In the genomic region with DNA sequence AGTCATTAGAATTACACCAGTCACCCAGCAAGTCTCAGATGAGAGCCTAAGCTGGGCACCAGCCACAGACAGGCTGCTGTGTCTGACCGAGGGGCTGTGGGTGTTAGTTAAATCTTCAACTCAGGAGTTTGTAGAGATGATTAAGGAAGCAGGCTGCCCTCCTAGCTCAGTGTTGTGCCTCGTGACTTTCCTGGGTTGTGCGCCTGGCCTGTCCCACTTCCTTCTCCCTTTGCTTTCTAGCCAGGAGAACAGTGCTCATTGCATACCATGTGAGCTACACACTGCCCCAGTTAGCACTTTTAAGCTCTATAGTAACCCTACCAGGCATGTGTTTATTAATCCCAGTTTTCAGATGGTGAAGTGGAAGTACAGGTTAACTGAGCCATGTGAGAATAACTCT, we compare ENCODE assay signal across 22 mouse cellular contexts. TPM values are rescaled to one million over a fixed set of nuclear protein-coding genes. Genes with fewer than 3 reads are reported as not detected.
DNase-seq lines count a peak whose midpoint lies in the region; ATAC-seq and TF ChIP-seq lines count a peak whose summit lies in the region.
"Had no signal": no experiment of that assay in that cellular context is flagged by ENCODE, and none has a peak within 500 bp of the region (broad histone marks: within the 10 kb centered on the region; RNA-seq: fewer than 3 reads in every experiment).

No protein-coding gene starts in this region.

- no peak overlapping the region for H3K27ac ChIP-seq in liver, embryonic 16.5 days (ENCODE audit: low read length)
- no peak overlapping the region for H3K27ac ChIP-seq in liver, embryonic 11.5 days (ENCODE audit: low read depth, low read length)
- H3K27ac ChIP-seq in bone marrow macrophage, adult 2 months (ENCODE audit: insufficient read depth, low read depth, low read length): peak overlapping the region; percentile 93
- no peak overlapping the region for H3K27ac ChIP-seq in midbrain, embryonic 11.5 days (ENCODE audit: low read depth, low read length)
- H3K27ac ChIP-seq: embryonic facial prominence, embryonic 15.5 days; forebrain, embryonic 10.5 days; forebrain, embryonic 15.5 days; heart, embryonic 10.5 days; hindbrain, embryonic 13.5 days; hindbrain, postnatal 0 days had no signal

- WGBS in liver, embryonic 16.5 days (ENCODE audit: insufficient replicate concordance): 40% methylated on average over 3 of the region's 3 CpGs
- WGBS in liver, embryonic 11.5 days: 71% methylated on average over 3 of the region's 3 CpGs
- 78% methylated on average over 3 of the region's 3 CpGs for WGBS in midbrain, embryonic 11.5 days

- no peaks in the 10 kb centered on the region for H3K36me3 ChIP-seq in liver, embryonic 16.5 days (ENCODE audit: control insufficient read depth, insufficient read depth)
- no peaks in the 10 kb centered on the region for H3K36me3 ChIP-seq in liver, embryonic 11.5 days (ENCODE audit: control insufficient read depth, insufficient read depth, low read length)
- H3K36me3 ChIP-seq in midbrain, embryonic 11.5 days (ENCODE audit: control insufficient read depth, insufficient read depth, low read length): no peaks in the 10 kb centered on the region
- H3K36me3 ChIP-seq: embryonic facial prominence, embryonic 15.5 days; forebrain, embryonic 10.5 days; forebrain, embryonic 15.5 days; heart, embryonic 10.5 days; hindbrain, embryonic 13.5 days had no signal

- TF ChIP-seq POLR2A in bone marrow macrophage, adult 2 months (IDR thresholded peaks at IDR 0.05; ENCODE audit: borderline replicate concordance, low read depth, low read length): no peak

- peak; percentile 94 for DNase-seq in heart, adult 11 months
- DNase-seq in heart, adult 9 months (ENCODE audit: low spot score in 2 of 2): no peak
- no peak for DNase-seq in liver, embryonic 11.5 days (ENCODE audit: low spot score)
- no peak for DNase-seq in midbrain, embryonic 11.5 days (ENCODE audit: low spot score, missing footprints)
- DNase-seq in kidney, postnatal 14 days: no peak
- DNase-seq: adrenal gland, postnatal 10 days; cerebellum, adult 2 months; cerebellum, postnatal 10 days; embryo, embryonic 11 days; gastrocnemius, postnatal 14 days; heart, postnatal 10 days had no signal

- H3K27me3 ChIP-seq in liver, embryonic 16.5 days (ENCODE audit: control insufficient read depth, insufficient read depth, low read depth, low read length): no peaks in the 10 kb centered on the region
- no peaks in the 10 kb centered on the region for H3K27me3 ChIP-seq in liver, embryonic 11.5 days (replicated peaks; ENCODE audit: control insufficient read depth, insufficient read depth, low read length)
- H3K27me3 ChIP-seq in midbrain, embryonic 11.5 days (ENCODE audit: control insufficient read depth, insufficient read depth, low read length): no peaks in the 10 kb centered on the region
- H3K27me3 ChIP-seq: embryonic facial prominence, embryonic 15.5 days; forebrain, embryonic 15.5 days; hindbrain, embryonic 13.5 days had no signal

- H3K9ac ChIP-seq in liver, embryonic 16.5 days (ENCODE audit: low read depth, low read length): no peak overlapping the region
- H3K9ac ChIP-seq in liver, embryonic 11.5 days (ENCODE audit: low read depth, low read length): no peak overlapping the region
- H3K9ac ChIP-seq in midbrain, embryonic 11.5 days (ENCODE audit: low read length): no peak overlapping the region
- H3K9ac ChIP-seq: embryonic facial prominence, embryonic 15.5 days; forebrain, embryonic 15.5 days; hindbrain, embryonic 13.5 days had no signal

- TF ChIP-seq CTCF in bone marrow macrophage, adult 2 months (IDR thresholded peaks at IDR 0.05; ENCODE audit: low read depth, low read length): no peak

- peak; percentile 51 for ATAC-seq in liver, embryonic 16.5 days (ENCODE audit: low read depth)
- no peak for ATAC-seq in liver, embryonic 11.5 days (replicated peaks; ENCODE audit: low FRiP score)
- peak; percentile 37; the same call in 1 of the 2 replicates for ATAC-seq in granulocyte monocyte progenitor cell, adult 5-6 weeks (replicated peaks; ENCODE audit: poor library complexity, severe bottlenecking)
- ATAC-seq in midbrain, embryonic 11.5 days (ENCODE audit: low FRiP score): no peak
- ATAC-seq: forebrain, embryonic 15.5 days; hindbrain, postnatal 0 days had no signal

- no peak overlapping the region for H3K4me3 ChIP-seq in liver, embryonic 16.5 days (ENCODE audit: low read depth, low read length)
- H3K4me3 ChIP-seq in liver, embryonic 11.5 days (ENCODE audit: low read depth, low read length): no peak overlapping the region
- H3K4me3 ChIP-seq in bone marrow macrophage, adult 2 months (ENCODE audit: insufficient read depth, low read length): no peak overlapping the region
- no peak overlapping the region for H3K4me3 ChIP-seq in midbrain, embryonic 11.5 days (ENCODE audit: low read depth, low read length)
- H3K4me3 ChIP-seq: embryonic facial prominence, embryonic 15.5 days; erythroblast, embryonic 14.5 days; forebrain, embryonic 10.5 days; forebrain, embryonic 15.5 days; heart, embryonic 10.5 days; hindbrain, embryonic 13.5 days had no signal

- H3K4me1 ChIP-seq in liver, embryonic 16.5 days (ENCODE audit: control insufficient read depth, low read depth, low read length): no peaks in the 10 kb centered on the region
- H3K4me1 ChIP-seq in liver, embryonic 11.5 days (replicated peaks; ENCODE audit: control insufficient read depth, insufficient read depth, low read length): no peaks in the 10 kb centered on the region
- peaks cover 37% of the 10 kb centered on the region for H3K4me1 ChIP-seq in bone marrow macrophage, adult 2 months (ENCODE audit: control insufficient read depth, insufficient read depth, low read length)
- H3K4me1 ChIP-seq in midbrain, embryonic 11.5 days (ENCODE audit: control insufficient read depth, insufficient read depth, low read length): no peaks in the 10 kb centered on the region
- H3K4me1 ChIP-seq: embryonic facial prominence, embryonic 15.5 days; forebrain, embryonic 15.5 days; heart, embryonic 10.5 days; hindbrain, embryonic 13.5 days had no signal

- no peaks in the 10 kb centered on the region for H3K9me3 ChIP-seq in liver, embryonic 16.5 days (replicated peaks; ENCODE audit: control insufficient read depth, low read length)
- no peaks in the 10 kb centered on the region for H3K9me3 ChIP-seq in liver, embryonic 11.5 days (ENCODE audit: control insufficient read depth, low read length)
- H3K9me3 ChIP-seq in midbrain, embryonic 11.5 days (ENCODE audit: control insufficient read depth, low read length): no peaks in the 10 kb centered on the region
- H3K9me3 ChIP-seq: embryonic facial prominence, embryonic 15.5 days; forebrain, embryonic 10.5 days; forebrain, embryonic 15.5 days; heart, embryonic 10.5 days; hindbrain, embryonic 13.5 days had no signal

- H3K4me2 ChIP-seq in liver, embryonic 16.5 days (ENCODE audit: low read depth, low read length): no peak overlapping the region
- H3K4me2 ChIP-seq in liver, embryonic 11.5 days: no peak overlapping the region
- H3K4me2 ChIP-seq in midbrain, embryonic 11.5 days: no peak overlapping the region
- H3K4me2 ChIP-seq: embryonic facial prominence, embryonic 15.5 days; forebrain, embryonic 15.5 days; hindbrain, embryonic 13.5 days had no signal

RNA-seq across cellular contexts. Expression of gene 4930562C15Rik, which starts 4.3 kb away (rescaled TPM):
- 0.05 TPM in 1 of 2 replicates, not detected in the other for polyA plus RNA-seq in liver, embryonic 16.5 days (2015; fragmentation: Nextera tagmentation; extraction: Ambion mirVana)
- polyA plus RNA-seq in liver, embryonic 11.5 days (2014; fragmentation: Nextera tagmentation; extraction: Ambion mirVana): 0.19 and 0.33 TPM in 2 replicates
- polyA plus RNA-seq in bone marrow macrophage, adult 2 months (2012; ENCODE audit: insufficient read depth, insufficient read length, missing spikeins): not detected in 2 replicates
- total RNA-seq in granulocyte monocyte progenitor cell, adult 5-6 weeks (2014; fragmentation: Nextera tagmentation): not detected in 2 replicates
- total RNA-seq in granulocyte monocyte progenitor cell, adult 5-6 weeks (2017): 0.65 TPM in 1 of 2 replicates, not detected in the other
- polyA plus RNA-seq in midbrain, embryonic 11.5 days (2014; fragmentation: Nextera tagmentation; extraction: Ambion mirVana): 0.29 TPM in 1 of 2 replicates, not detected in the other
- total RNA-seq: adrenal gland, postnatal 10 days; gastrocnemius, adult 18-20 months; gastrocnemius, postnatal 14 days; heart, postnatal 10 days; hindbrain, postnatal 0 days had no signal
- polyA plus RNA-seq: cerebellum, adult 2 months; erythroblast, embryonic 14.5 days had no signal

RNA-seq across cellular contexts. Expression of gene Ubald1, which starts 40.6 kb away (rescaled TPM):
- polyA plus RNA-seq in liver, embryonic 16.5 days (2015; fragmentation: Nextera tagmentation; extraction: Ambion mirVana): 10.8 and 13.3 TPM in 2 replicates
- 26.4 and 29.9 TPM in 2 replicates for polyA plus RNA-seq in liver, embryonic 11.5 days (2014; fragmentation: Nextera tagmentation; extraction: Ambion mirVana)
- polyA plus RNA-seq in bone marrow macrophage, adult 2 months (2012; ENCODE audit: insufficient read depth, insufficient read length, missing spikeins): 68.4 and 72.6 TPM in 2 replicates
- total RNA-seq in granulocyte monocyte progenitor cell, adult 5-6 weeks (2014; fragmentation: Nextera tagmentation): 37.0 and 39.8 TPM in 2 replicates
- total RNA-seq in granulocyte monocyte progenitor cell, adult 5-6 weeks (2017): 11.4 and 14.1 TPM in 2 replicates
- 22.1 and 22.2 TPM in 2 replicates for polyA plus RNA-seq in midbrain, embryonic 11.5 days (2014; fragmentation: Nextera tagmentation; extraction: Ambion mirVana)

RNA-seq across cellular contexts. Expression of gene Mgrn1, which starts 46.5 kb away (rescaled TPM):
- 28.2 and 30.4 TPM in 2 replicates for polyA plus RNA-seq in liver, embryonic 16.5 days (2015; fragmentation: Nextera tagmentation; extraction: Ambion mirVana)
- polyA plus RNA-seq in liver, embryonic 11.5 days (2014; fragmentation: Nextera tagmentation; extraction: Ambion mirVana): 50.5 and 52.5 TPM in 2 replicates
- polyA plus RNA-seq in bone marrow macrophage, adult 2 months (2012; ENCODE audit: insufficient read depth, insufficient read length, missing spikeins): 66.4 and 75.4 TPM in 2 replicates
- total RNA-seq in granulocyte monocyte progenitor cell, adult 5-6 weeks (2014; fragmentation: Nextera tagmentation): 28.3 and 33.5 TPM in 2 replicates
- 16.6 and 21.6 TPM in 2 replicates for total RNA-seq in granulocyte monocyte progenitor cell, adult 5-6 weeks (2017)
- polyA plus RNA-seq in midbrain, embryonic 11.5 days (2014; fragmentation: Nextera tagmentation; extraction: Ambion mirVana): 63.8 and 66.9 TPM in 2 replicates

RNA-seq across cellular contexts. Expression of gene Cdip1, which starts 49.5 kb away (rescaled TPM):
- polyA plus RNA-seq in liver, embryonic 16.5 days (2015; fragmentation: Nextera tagmentation; extraction: Ambion mirVana): 23.3 and 27.3 TPM in 2 replicates
- 49.4 and 49.8 TPM in 2 replicates for polyA plus RNA-seq in liver, embryonic 11.5 days (2014; fragmentation: Nextera tagmentation; extraction: Ambion mirVana)
- polyA plus RNA-seq in bone marrow macrophage, adult 2 months (2012; ENCODE audit: insufficient read depth, insufficient read length, missing spikeins): 32.4 and 32.9 TPM in 2 replicates
- total RNA-seq in granulocyte monocyte progenitor cell, adult 5-6 weeks (2014; fragmentation: Nextera tagmentation): 22.2 and 26.0 TPM in 2 replicates
- total RNA-seq in granulocyte monocyte progenitor cell, adult 5-6 weeks (2017): 11.4 and 13.1 TPM in 2 replicates
- polyA plus RNA-seq in midbrain, embryonic 11.5 days (2014; fragmentation: Nextera tagmentation; extraction: Ambion mirVana): 85.7 and 85.8 TPM in 2 replicates

Comparison
In these comparisons a context has a peak if more than half of its experiments do, and no peak if none do; other contexts are left out.
1. ATAC-seq: peak in liver, embryonic 16.5 days (single experiment) and granulocyte monocyte progenitor cell, adult 5-6 weeks (single experiment); none in liver, embryonic 11.5 days (single experiment) and midbrain, embryonic 11.5 days (single experiment).